Mouse (Mus musculus): ENCODE data around the gene Hspa4. TPM values are rescaled to one million over a fixed set of nuclear protein-coding genes. Genes with fewer than 3 reads are reported as not detected.

The Hspa4 gene
- total and polyA plus RNA-seq, 3 experiments: 209 to 907 (median 276) TPM

DNA sequence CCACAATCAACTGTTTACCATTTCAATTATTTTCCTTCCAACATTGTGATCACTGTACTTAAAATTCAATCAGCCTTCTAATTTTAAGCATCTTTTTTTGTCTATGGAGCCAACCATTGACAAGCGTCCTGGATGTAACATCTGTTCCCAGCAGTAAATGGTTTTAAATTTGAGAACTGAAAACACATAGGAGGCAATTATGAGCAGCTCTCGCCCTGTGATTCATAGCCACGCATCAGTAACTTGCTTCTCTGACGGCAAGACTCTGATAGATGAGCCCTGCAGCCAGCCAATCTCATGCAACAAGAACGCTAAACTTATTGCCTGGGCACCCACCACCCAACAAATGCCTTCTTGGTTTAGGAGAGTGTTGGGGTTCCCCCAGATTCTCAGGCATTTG lies 68.4 kb downstream of the Hspa4 start:
- H3K4me3 ChIP-seq (ENCODE audit: control insufficient read depth in 1 of 2, insufficient read depth in 1 of 2, low read depth in 2 of 2, low read length in 2 of 2): no peak overlapping the region
- H3K9me3 ChIP-seq (replicated peaks; ENCODE audit: insufficient read depth, low read length): no peaks in the 10 kb centered on the region
- no peaks in the 10 kb centered on the region for H3K36me3 ChIP-seq (ENCODE audit: control insufficient read depth in 1 of 2, insufficient read depth in 2 of 2, low read length in 2 of 2)
- DNase-seq (ENCODE audit: low read depth, low spot score): no peak
- TF ChIP-seq POLR2AphosphoS2 (IDR thresholded peaks at IDR 0.05; ENCODE audit: low read length) (no peak), TBP (IDR thresholded peaks at IDR 0.05; ENCODE audit: low read depth, low read length) (no peak), ZNF384 (IDR thresholded peaks at IDR 0.05; ENCODE audit: low read depth, low read length) (no peak), USF1 (IDR thresholded peaks at IDR 0.05; ENCODE audit: low read depth, low read length) (no peak), MXI1 (IDR thresholded peaks at IDR 0.05; ENCODE audit: low read depth, low read length) (no peak), JUND (IDR thresholded peaks at IDR 0.05; ENCODE audit: low read depth, low read length) (no peak)
- H3K79me2 ChIP-seq (ENCODE audit: control insufficient read depth, insufficient read depth, low read length, poor library complexity): no peaks in the 10 kb centered on the region
- H3K4me1 ChIP-seq (ENCODE audit: control insufficient read depth in 1 of 2, insufficient read depth in 2 of 2, low read length in 2 of 2): no peaks in the 10 kb centered on the region
- no peak overlapping the region for H3K9ac ChIP-seq (ENCODE audit: control insufficient read depth, low read depth, low read length, poor library complexity, severe bottlenecking)
- H3K27ac ChIP-seq (ENCODE audit: control insufficient read depth, low read depth, low read length): no peak overlapping the region
- H3K27me3 ChIP-seq (ENCODE audit: control insufficient read depth in 1 of 2, insufficient read depth in 2 of 2, low read length in 2 of 2): peaks cover 5 to 15% of the 10 kb centered on the region in 2 experiments

DNA sequence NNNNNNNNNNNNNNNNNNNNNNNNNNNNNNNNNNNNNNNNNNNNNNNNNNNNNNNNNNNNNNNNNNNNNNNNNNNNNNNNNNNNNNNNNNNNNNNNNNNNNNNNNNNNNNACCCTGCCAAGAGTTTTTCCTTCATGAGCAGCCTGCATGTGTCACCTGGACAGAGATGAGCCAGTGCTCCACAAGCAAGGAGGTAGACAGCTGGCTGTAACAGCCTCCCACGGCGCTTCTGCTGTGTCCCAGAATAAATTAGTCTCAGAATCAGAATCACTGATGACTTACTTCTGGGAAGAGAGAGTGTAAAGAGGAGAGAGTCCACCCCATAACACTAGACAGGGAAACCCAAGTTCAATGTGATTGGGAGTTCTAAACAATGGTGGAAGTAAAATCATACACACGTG lies 71.2 kb downstream of the Hspa4 start:
- no peaks in the 10 kb centered on the region for H3K36me3 ChIP-seq (ENCODE audit: control insufficient read depth in 1 of 2, insufficient read depth in 2 of 2, low read length in 2 of 2)
- H3K79me2 ChIP-seq (ENCODE audit: control insufficient read depth, insufficient read depth, low read length, poor library complexity): no peaks in the 10 kb centered on the region
- H3K27me3 ChIP-seq (ENCODE audit: control insufficient read depth in 1 of 2, insufficient read depth in 2 of 2, low read length in 2 of 2): peaks cover 8 to 10% of the 10 kb centered on the region in 2 experiments
- no peak overlapping the region for H3K4me3 ChIP-seq (ENCODE audit: control insufficient read depth in 1 of 2, insufficient read depth in 1 of 2, low read depth in 2 of 2, low read length in 2 of 2)
- TF ChIP-seq GABPA (IDR thresholded peaks at IDR 0.05; ENCODE audit: low read depth, low read length): no peak
- no peak for TF ChIP-seq TBP (IDR thresholded peaks at IDR 0.05; ENCODE audit: low read depth, low read length)
- TF ChIP-seq ZC3H11A (IDR thresholded peaks at IDR 0.05; ENCODE audit: low read depth, low read length): no peak
- TF ChIP-seq E2F4 (IDR thresholded peaks at IDR 0.05; ENCODE audit: borderline replicate concordance, low read depth, low read length): no peak
- TF ChIP-seq RCOR1 (IDR thresholded peaks at IDR 0.05; ENCODE audit: low read depth, low read length): no peak
- no peak for TF ChIP-seq MAFK (IDR thresholded peaks at IDR 0.05; ENCODE audit: borderline replicate concordance, low read depth, low read length)
- H3K9ac ChIP-seq (ENCODE audit: control insufficient read depth, low read depth, low read length, poor library complexity, severe bottlenecking): no peak overlapping the region
- no peaks in the 10 kb centered on the region for H3K9me3 ChIP-seq (replicated peaks; ENCODE audit: insufficient read depth, low read length)
- DNase-seq (ENCODE audit: low read depth, low spot score): no peak
- H3K4me1 ChIP-seq (ENCODE audit: control insufficient read depth in 1 of 2, insufficient read depth in 2 of 2, low read length in 2 of 2): no peaks in the 10 kb centered on the region
- no peak overlapping the region for H3K27ac ChIP-seq (ENCODE audit: control insufficient read depth, low read depth, low read length)

DNA sequence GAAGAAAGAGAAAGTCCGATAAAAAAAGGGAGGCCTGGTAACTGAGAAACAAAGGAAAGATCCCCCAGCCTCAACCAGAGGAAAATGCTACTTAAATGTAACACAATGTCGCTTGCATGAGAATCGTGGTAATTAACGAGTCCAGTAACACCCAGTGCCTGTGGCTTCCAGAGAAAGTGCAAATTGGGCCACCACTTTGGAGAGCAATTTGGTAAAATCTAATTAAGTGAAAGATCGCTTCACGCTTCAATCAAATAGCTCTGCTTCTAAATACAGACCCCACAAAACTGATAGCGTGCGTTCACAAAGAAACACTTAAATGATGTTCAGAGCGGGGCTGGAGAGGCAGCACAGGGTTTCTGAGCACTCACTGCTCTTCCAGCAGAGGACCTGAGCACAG lies 89.4 kb downstream of the Hspa4 start:
- TF ChIP-seq ZKSCAN1 (IDR thresholded peaks at IDR 0.05; ENCODE audit: low read depth, low read length) (no peak), POLR2AphosphoS2 (IDR thresholded peaks at IDR 0.05; ENCODE audit: low read length) (no peak), UBTF (IDR thresholded peaks at IDR 0.05; ENCODE audit: borderline replicate concordance, insufficient read depth, low read depth, low read length) (no peak), ZNF384 (IDR thresholded peaks at IDR 0.05; ENCODE audit: low read depth, low read length) (no peak), TBP (IDR thresholded peaks at IDR 0.05; ENCODE audit: low read depth, low read length) (no peak), CHD1 (IDR thresholded peaks at IDR 0.05; ENCODE audit: low read depth, low read length) (no peak), RCOR1 (IDR thresholded peaks at IDR 0.05; ENCODE audit: low read depth, low read length) (no peak), POLR2AphosphoS5 (IDR thresholded peaks at IDR 0.05; ENCODE audit: borderline replicate concordance, low read depth, low read length) (no peak), SIN3A (IDR thresholded peaks at IDR 0.05; ENCODE audit: low read length) (no peak), NELFE (IDR thresholded peaks at IDR 0.05; ENCODE audit: low read depth, low read length) (no peak), MXI1 (IDR thresholded peaks at IDR 0.05; ENCODE audit: low read depth, low read length) (no peak), USF2 (IDR thresholded peaks at IDR 0.05; ENCODE audit: borderline replicate concordance in 1 of 2, insufficient read depth in 1 of 2, low read depth in 1 of 2, low read length in 2 of 2) (no peak)
- H3K27me3 ChIP-seq (ENCODE audit: control insufficient read depth in 1 of 2, insufficient read depth in 2 of 2, low read length in 2 of 2): peaks cover 0 to 1% of the 10 kb centered on the region in 2 experiments; a peak in 2 of 4 replicates
- no peak overlapping the region for H3K9ac ChIP-seq (ENCODE audit: control insufficient read depth, low read depth, low read length, poor library complexity, severe bottlenecking)
- no peaks in the 10 kb centered on the region for H3K79me2 ChIP-seq (ENCODE audit: control insufficient read depth, insufficient read depth, low read length, poor library complexity)
- DNase-seq (ENCODE audit: low read depth, low spot score): no peak
- no peaks in the 10 kb centered on the region for H3K4me1 ChIP-seq (ENCODE audit: control insufficient read depth in 1 of 2, insufficient read depth in 2 of 2, low read length in 2 of 2)
- no peak overlapping the region for H3K27ac ChIP-seq (ENCODE audit: control insufficient read depth, low read depth, low read length)
- no peak overlapping the region for H3K4me3 ChIP-seq (ENCODE audit: control insufficient read depth in 1 of 2, insufficient read depth in 1 of 2, low read depth in 2 of 2, low read length in 2 of 2)
- H3K36me3 ChIP-seq (ENCODE audit: control insufficient read depth in 1 of 2, insufficient read depth in 2 of 2, low read length in 2 of 2): no peaks in the 10 kb centered on the region
- H3K9me3 ChIP-seq (replicated peaks; ENCODE audit: insufficient read depth, low read length): no peaks in the 10 kb centered on the region
